Comparison of ENCODE assay signal across 26 mouse cellular contexts in the genomic region with DNA sequence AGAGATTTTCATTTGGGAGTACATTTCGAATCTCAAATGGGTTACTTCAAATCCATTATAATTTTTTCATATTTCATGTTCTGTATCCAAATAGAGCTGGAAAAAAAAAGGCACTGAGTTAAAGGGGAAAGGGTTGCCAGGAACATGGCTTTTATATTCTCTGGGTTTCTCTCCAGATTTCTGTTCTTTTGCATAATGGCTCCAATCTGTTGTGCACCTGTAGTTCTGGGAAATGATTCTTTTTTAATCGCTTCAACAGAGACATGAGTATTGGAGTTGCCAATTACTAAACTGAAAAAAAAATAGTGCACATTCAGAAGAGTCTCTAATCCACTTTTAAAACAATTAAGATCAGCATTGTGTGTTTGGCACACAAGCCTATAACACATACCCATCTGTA. TPM values are rescaled to one million over a fixed set of nuclear protein-coding genes. Genes with fewer than 3 reads are reported as not detected.
DNase-seq lines count a peak whose midpoint lies in the region; ATAC-seq lines count a peak whose summit lies in the region.
"Had no signal": no experiment of that assay in that cellular context is flagged by ENCODE, and none has a peak within 500 bp of the region (broad histone marks: within the 10 kb centered on the region; RNA-seq: fewer than 3 reads in every experiment).

No protein-coding gene starts in this region.

- no peak overlapping the region for H3K9ac ChIP-seq in heart, embryonic 15.5 days
- H3K9ac ChIP-seq: hindbrain, embryonic 15.5 days; liver, embryonic 14.5 days; midbrain, embryonic 13.5 days; neural tube, embryonic 13.5 days had no signal

- H3K4me1 ChIP-seq in heart, embryonic 15.5 days (replicated peaks), result peaks cover 14% of the 10 kb centered on the region

- no peaks in the 10 kb centered on the region for H3K27me3 ChIP-seq in heart, embryonic 15.5 days

- no peak overlapping the region for H3K4me3 ChIP-seq in heart, embryonic 15.5 days
- H3K4me3 ChIP-seq: hindbrain, embryonic 10.5 days; hindbrain, embryonic 15.5 days; midbrain, embryonic 13.5 days; neural tube, embryonic 13.5 days had no signal

- H3K4me2 ChIP-seq in heart, embryonic 15.5 days, result no peak overlapping the region
- H3K4me2 ChIP-seq: hindbrain, embryonic 15.5 days; midbrain, embryonic 13.5 days; neural tube, embryonic 13.5 days had no signal

- intact Hi-C loops in heart, postnatal 10 days (cut with DNase I), result loop anchor here (5.0 to 10.0 kb wide), 5 partner anchors 672 to 1587 kb away; partner anchors contain the start of gene N6amt1
- intact Hi-C loops in heart, postnatal 25 days (cut with DNase I), result loop anchor here (5.0 to 10.0 kb wide), 5 partner anchors 631 to 1589 kb away; partner anchors contain the start of gene App

- 0 out of 2 replicates have a peak overlapping the region, but pooled peaks have one; percentile 98 for H3K27ac ChIP-seq in heart, embryonic 15.5 days
- H3K27ac ChIP-seq: hindbrain, embryonic 10.5 days; hindbrain, embryonic 15.5 days; liver, embryonic 14.5 days; macrophage; midbrain, embryonic 13.5 days; neural tube, embryonic 13.5 days had no signal

- peak; percentile 37 for DNase-seq in heart, adult 11 months
- DNase-seq in heart, postnatal 10 days, result no peak
- DNase-seq in heart, postnatal 25 days (ENCODE audit: low spot score), result no peak
- peak; percentile 50 for DNase-seq in layer of hippocampus, adult 9-11 months
- DNase-seq in layer of hippocampus, postnatal 25 days (ENCODE audit: extremely low spot score in 1 of 2, low spot score in 1 of 2), result no peak
- no peak for DNase-seq in retina, postnatal 1 day
- DNase-seq: adrenal gland, postnatal 25 days; B cell, adult 2 months; cerebellum, adult 8-10 months; cerebellum, postnatal 25 days; gastrocnemius, postnatal 25 days; kidney, adult 11 months; kidney, postnatal 14 days; left cerebral cortex, postnatal 4 days; liver; lung, adult 2 months; lung, postnatal 10 days; thymus, postnatal 4 days had no signal

- ATAC-seq in heart, embryonic 15.5 days (replicated peaks; ENCODE audit: insufficient number of reproducible peaks, insufficient read depth, low FRiP score, low read depth), result no peak
- ATAC-seq: inflammation-experienced regulatory T-cells, adult 6 months; midbrain, embryonic 13.5 days had no signal

- H3K36me3 ChIP-seq in heart, embryonic 15.5 days, result no peaks in the 10 kb centered on the region
- H3K36me3 ChIP-seq: hindbrain, embryonic 10.5 days; hindbrain, embryonic 15.5 days; midbrain, embryonic 13.5 days; neural tube, embryonic 13.5 days had no signal

- WGBS in heart, embryonic 15.5 days, result 75% methylated on average over 2 of the region's 2 CpGs

- H3K9me3 ChIP-seq in heart, embryonic 15.5 days (replicated peaks), result no peaks in the 10 kb centered on the region
- H3K9me3 ChIP-seq: hindbrain, embryonic 10.5 days; hindbrain, embryonic 15.5 days; midbrain, embryonic 13.5 days; neural tube, embryonic 13.5 days had no signal

RNA-seq across cellular contexts. Expression of gene Adamts1, which starts 2.7 kb away (rescaled TPM):
- total RNA-seq in heart, postnatal 10 days (2021), result 10 to 100 TPM; 41.6 to 60.8 TPM
- 40.2 and 50.6 TPM in 2 replicates for polyA plus RNA-seq in heart, embryonic 15.5 days (2015; fragmentation: Nextera tagmentation; extraction: Ambion mirVana)
- 10 to 100 TPM; 26.9 to 28.0 TPM for total RNA-seq in heart, postnatal 25 days (2021)
- 10 to 100 TPM; 23.1 to 24.2 TPM for total RNA-seq in layer of hippocampus, postnatal 25 days (2021)
- polyA plus RNA-seq: inflammation-experienced regulatory T-cells, adult 6 months had no signal

Comparison
In these comparisons a context has a peak if more than half of its experiments do, and no peak if none do; other contexts are left out.
1. DNase-seq: peak in heart, adult 11 months (single experiment) and layer of hippocampus, adult 9-11 months (single experiment); none in heart, postnatal 10 days (0 of 2), heart, postnatal 25 days (single experiment), layer of hippocampus, postnatal 25 days (0 of 2) and retina, postnatal 1 day (single experiment).